Mouse (Mus musculus): ENCODE data around the gene Ccdc148. TPM values are rescaled to one million over a fixed set of nuclear protein-coding genes. Genes with fewer than 3 reads are reported as not detected.

Gene Ccdc148
- polyA plus RNA-seq, 1 experiment from 2014 or later = 4.8 TPM

- H3K27me3 ChIP-seq = no peaks in the 10 kb centered on the region
- in situ Hi-C loops (cut with MboI; ENCODE audit: low pct_unique_long_range_greater_than_20kb) = no loop called here
- ChIA-PET POLR2A (no interaction called here), CTCF (interaction anchor here (2.0 kb wide), 1 partner anchor 17 kb away, joined by 7 read pairs; no protein-coding TSS in a partner anchor)
- DNase-seq (ENCODE audit: low read depth, low spot score) (no peak), ATAC-seq (no peak)
- TF ChIP-seq CTCF (IDR thresholded peaks at IDR 0.05) = no peak
Measured at GRCm38 (mm10) chr2:59197156-59197555, 36.7 kb upstream of the Ccdc148 start.

- H3K27me3 ChIP-seq = no peaks in the 10 kb centered on the region
- DNase-seq (ENCODE audit: low read depth, low spot score) (no peak), ATAC-seq (no peak)
- ChIA-PET CTCF (no interaction called here), POLR2A (no interaction called here)
- in situ Hi-C loops (cut with MboI; ENCODE audit: low pct_unique_long_range_greater_than_20kb) = no loop called here
- TF ChIP-seq CTCF (IDR thresholded peaks at IDR 0.05) = no peak
Measured at GRCm38 (mm10) chr2:59193117-59193516, 32.6 kb upstream of the Ccdc148 start.

- CTCF ChIA-PET = interaction anchor here (1.7 kb wide), 1 partner anchor 11 kb away, joined by 7 read pairs; no protein-coding TSS in a partner anchor
- in situ Hi-C loops (cut with MboI; ENCODE audit: low pct_unique_long_range_greater_than_20kb) = no loop called here
- no peaks in the 10 kb centered on the region for H3K27me3 ChIP-seq
- no peak for DNase-seq (ENCODE audit: low read depth, low spot score)
- no peak for ATAC-seq
- POLR2A ChIA-PET = no interaction called here
- TF ChIP-seq CTCF (IDR thresholded peaks at IDR 0.05) = no peak
Measured at GRCm38 (mm10) chr2:59191466-59191865, 31.0 kb upstream of the Ccdc148 start.

- CTCF ChIA-PET = no interaction called here
- POLR2A ChIA-PET = interaction anchor here (0.8 kb wide), 1 partner anchor 264 kb away, joined by 3 read pairs; no protein-coding TSS in a partner anchor
- H3K27me3 ChIP-seq = no peaks in the 10 kb centered on the region
- in situ Hi-C loops (cut with MboI; ENCODE audit: low pct_unique_long_range_greater_than_20kb) = no loop called here
- no peak for TF ChIP-seq CTCF (IDR thresholded peaks at IDR 0.05)
- no peak for ATAC-seq
- no peak for DNase-seq (ENCODE audit: low read depth, low spot score)
Measured at GRCm38 (mm10) chr2:59190186-59190585, 29.7 kb upstream of the Ccdc148 start.

GRCm38 (mm10) chr2:59189661-59190185 lies 29.2 kb upstream of the Ccdc148 start:
- H3K27me3 ChIP-seq = no peaks in the 10 kb centered on the region
- no peak for TF ChIP-seq CTCF (IDR thresholded peaks at IDR 0.05)
- ChIA-PET CTCF (no interaction called here), POLR2A (no interaction called here)
- ATAC-seq = no peak
- in situ Hi-C loops (cut with MboI; ENCODE audit: low pct_unique_long_range_greater_than_20kb) = no loop called here
- DNase-seq (ENCODE audit: low read depth, low spot score) = no peak

GRCm38 (mm10) chr2:59188306-59188705 lies 27.8 kb upstream of the Ccdc148 start:
- TF ChIP-seq CTCF (IDR thresholded peaks at IDR 0.05) = no peak
- POLR2A ChIA-PET = no interaction called here
- in situ Hi-C loops (cut with MboI; ENCODE audit: low pct_unique_long_range_greater_than_20kb) = no loop called here
- CTCF ChIA-PET = interaction anchor here (1.5 kb wide), 1 partner anchor 10 kb away, joined by 3 read pairs; no protein-coding TSS in a partner anchor
- no peaks in the 10 kb centered on the region for H3K27me3 ChIP-seq
- no peak for ATAC-seq
- DNase-seq (ENCODE audit: low read depth, low spot score) = no peak

- ATAC-seq = no peak
- ChIA-PET POLR2A (no interaction called here), CTCF (interaction anchor here (1.5 kb wide), 1 partner anchor 8 kb away, joined by 3 read pairs; no protein-coding TSS in a partner anchor)
- in situ Hi-C loops (cut with MboI; ENCODE audit: low pct_unique_long_range_greater_than_20kb) = no loop called here
- no peaks in the 10 kb centered on the region for H3K27me3 ChIP-seq
- no peak for TF ChIP-seq CTCF (IDR thresholded peaks at IDR 0.05)
- no peak for DNase-seq (ENCODE audit: low read depth, low spot score)
Measured at GRCm38 (mm10) chr2:59186966-59187365, 26.5 kb upstream of the Ccdc148 start.

GRCm38 (mm10) chr2:59186122-59186521 lies 25.6 kb upstream of the Ccdc148 start:
- ChIA-PET POLR2A (no interaction called here), CTCF (no interaction called here)
- TF ChIP-seq CTCF (IDR thresholded peaks at IDR 0.05) = no peak
- ATAC-seq (no peak), DNase-seq (ENCODE audit: low read depth, low spot score) (no peak)
- no peaks in the 10 kb centered on the region for H3K27me3 ChIP-seq
- in situ Hi-C loops (cut with MboI; ENCODE audit: low pct_unique_long_range_greater_than_20kb) = no loop called here

- CTCF ChIA-PET = interaction anchor here (1.2 kb wide), 1 partner anchor 23 kb away, joined by 3 read pairs; the partner anchor contains the start of gene Pkp4
- TF ChIP-seq CTCF (IDR thresholded peaks at IDR 0.05) = no peak
- no peak for ATAC-seq
- no peaks in the 10 kb centered on the region for H3K27me3 ChIP-seq
- no peak for DNase-seq (ENCODE audit: low read depth, low spot score)
- in situ Hi-C loops (cut with MboI; ENCODE audit: low pct_unique_long_range_greater_than_20kb) = no loop called here
- POLR2A ChIA-PET = no interaction called here
Measured at GRCm38 (mm10) chr2:59184107-59185064, 23.9 kb upstream of the Ccdc148 start.

- DNase-seq (ENCODE audit: low read depth, low spot score) (no peak), ATAC-seq (no peak)
- CTCF ChIA-PET = interaction anchor here (1.1 to 1.2 kb wide), 2 partner anchors 22 to 24 kb away, joined by 3 read pairs; partner anchors contain the start of gene Pkp4
- POLR2A ChIA-PET = no interaction called here
- TF ChIP-seq CTCF (IDR thresholded peaks at IDR 0.05) = no peak
- in situ Hi-C loops (cut with MboI; ENCODE audit: low pct_unique_long_range_greater_than_20kb) = no loop called here
- no peaks in the 10 kb centered on the region for H3K27me3 ChIP-seq
Measured at GRCm38 (mm10) chr2:59183541-59183940, 23.1 kb upstream of the Ccdc148 start.

All from Patski (cell line).